Mouse (Mus musculus) embryonic fibroblast, embryonic 13.5 days (primary cell): ENCODE measurements around the gene Rarb. TPM values are rescaled to one million over a fixed set of nuclear protein-coding genes. Genes with fewer than 3 reads are reported as not detected.
"Not testable (repeated sequence)": the region's sequence is repeated elsewhere in the genome, so short reads cannot be mapped to it uniquely, and the experiment has no call there.

ENCODE experiments used
- H3K27ac ChIP-seq: 2 replicates; pipeline ENCODE4 v1.5.1; 2012; ENCODE audit warnings: low read length, control low read depth, inconsistent platforms; ENCODE audit not compliant: insufficient read depth
- H3K4me1 ChIP-seq: 2 replicates; pipeline ENCODE4 v1.6.1; 2011; ENCODE audit warnings: low read length; ENCODE audit not compliant: control insufficient read depth, insufficient read depth
- H3K4me3 ChIP-seq: 2 replicates; pipeline ENCODE4 v1.5.1; 2011; ENCODE audit warnings: mild to moderate bottlenecking, control low read depth, low read length; ENCODE audit not compliant: insufficient read depth
- CTCF ChIP-seq: IDR thresholded peaks from 2 replicates; pipeline ENCODE4 v1.5.1; 2011; ENCODE audit warnings: mild to moderate bottlenecking, control low read depth, low read length, moderate library complexity, borderline replicate concordance; ENCODE audit not compliant: insufficient read depth
- POLR2A ChIP-seq: IDR thresholded peaks from 2 replicates; pipeline ENCODE4 v1.6.1; 2011; ENCODE audit warnings: low read depth, mild to moderate bottlenecking, control low read depth, low read length, moderate library complexity
- polyA plus RNA-seq: library from polyadenylated mRNA; stranded (reverse); fragments of >200 nt; gene quantifications from 2 replicates; pipeline ENCODE4 v1.2.4, GENCODE M21; 2011; ENCODE audit warnings: low read depth; ENCODE audit not compliant: missing spikeins, insufficient read length

The Rarb gene
- polyA plus RNA-seq, 1 experiment: 7.5 TPM

- Histone ChIP-seq H3K27ac (no peak overlapping the region), H3K4me3 (no peak overlapping the region)
- TF ChIP-seq CTCF (no peak), POLR2A (no peak)
These were observed 46.0 kb downstream of the Rarb start for GRCm38 (mm10) chr14:16772927-16773326.

GRCm38 (mm10) chr14:16765891-16766290 lies 53.1 kb downstream of the Rarb start:
- Histone ChIP-seq H3K4me3 (no peak overlapping the region), H3K4me1 (peaks cover 8% of the 10 kb centered on the region), H3K27ac (peak overlapping the region; percentile 80)
- TF ChIP-seq CTCF: no peak
- TF ChIP-seq POLR2A: no peak

More at GRCm38 (mm10) chr14:16772927-16773326, 46.0 kb downstream of the Rarb start:
- H3K4me1 ChIP-seq: no peaks in the 10 kb centered on the region; the same call in 1 of the 2 replicates

- Histone ChIP-seq H3K4me3 (no peak overlapping the region), H3K4me1 (peaks cover 8% of the 10 kb centered on the region), H3K27ac (no peak overlapping the region)
- TF ChIP-seq POLR2A (no peak), CTCF (no peak)
These were observed 56.2 kb downstream of the Rarb start for GRCm38 (mm10) chr14:16762773-16763172.

- no peak overlapping the region for H3K4me3 ChIP-seq
- H3K27ac ChIP-seq: no peak overlapping the region
- TF ChIP-seq CTCF: no peak
- no peak for TF ChIP-seq POLR2A
- peaks cover 3% of the 10 kb centered on the region; the same call in 1 of the 2 replicates for H3K4me1 ChIP-seq
These were observed 60.1 kb downstream of the Rarb start for GRCm38 (mm10) chr14:16758773-16759434.

- not testable (repeated sequence) for H3K4me1 ChIP-seq, H3K27ac ChIP-seq, H3K4me3 ChIP-seq
These were observed 63.4 kb downstream of the Rarb start for GRCm38 (mm10) chr14:16755601-16756000.

- no peak overlapping the region for H3K4me3 ChIP-seq
- H3K4me1 ChIP-seq: 0 out of 2 replicates have a peak, but pooled peaks cover 4% of the 10 kb centered on the region
- peak overlapping the region; percentile 32; the same call in 1 of the 2 replicates for H3K27ac ChIP-seq
- no peak for TF ChIP-seq POLR2A
- no peak for TF ChIP-seq CTCF
These were observed 66.3 kb downstream of the Rarb start for GRCm38 (mm10) chr14:16752648-16753047.

GRCm38 (mm10) chr14:16746982-16747578 lies 71.9 kb downstream of the Rarb start:
- TF ChIP-seq POLR2A (no peak), CTCF (no peak)
- H3K4me3 ChIP-seq: no peak overlapping the region
- H3K4me1 ChIP-seq: no peaks in the 10 kb centered on the region
- no peak overlapping the region for H3K27ac ChIP-seq

- H3K27ac ChIP-seq: no peak overlapping the region
- H3K4me1 ChIP-seq: no peaks in the 10 kb centered on the region
- TF ChIP-seq POLR2A: no peak
- no peak for TF ChIP-seq CTCF
- H3K4me3 ChIP-seq: no peak overlapping the region
These were observed 77.8 kb downstream of the Rarb start for GRCm38 (mm10) chr14:16740982-16741739.

GRCm38 (mm10) chr14:16738538-16738937 lies 80.4 kb downstream of the Rarb start:
- H3K27ac ChIP-seq: no peak overlapping the region
- no peak overlapping the region for H3K4me3 ChIP-seq
- TF ChIP-seq CTCF: no peak
- no peak for TF ChIP-seq POLR2A
- H3K4me1 ChIP-seq: no peaks in the 10 kb centered on the region; the same call in 1 of the 2 replicates

- Histone ChIP-seq H3K4me1 (no peaks in the 10 kb centered on the region; the same call in 1 of the 2 replicates), H3K27ac (no peak overlapping the region), H3K4me3 (no peak overlapping the region)
- TF ChIP-seq POLR2A (no peak), CTCF (no peak)
These were observed 81.2 kb downstream of the Rarb start for GRCm38 (mm10) chr14:16737781-16738180.
